Comparison of ENCODE assay signal across 7 mouse cellular contexts in the genomic region with DNA sequence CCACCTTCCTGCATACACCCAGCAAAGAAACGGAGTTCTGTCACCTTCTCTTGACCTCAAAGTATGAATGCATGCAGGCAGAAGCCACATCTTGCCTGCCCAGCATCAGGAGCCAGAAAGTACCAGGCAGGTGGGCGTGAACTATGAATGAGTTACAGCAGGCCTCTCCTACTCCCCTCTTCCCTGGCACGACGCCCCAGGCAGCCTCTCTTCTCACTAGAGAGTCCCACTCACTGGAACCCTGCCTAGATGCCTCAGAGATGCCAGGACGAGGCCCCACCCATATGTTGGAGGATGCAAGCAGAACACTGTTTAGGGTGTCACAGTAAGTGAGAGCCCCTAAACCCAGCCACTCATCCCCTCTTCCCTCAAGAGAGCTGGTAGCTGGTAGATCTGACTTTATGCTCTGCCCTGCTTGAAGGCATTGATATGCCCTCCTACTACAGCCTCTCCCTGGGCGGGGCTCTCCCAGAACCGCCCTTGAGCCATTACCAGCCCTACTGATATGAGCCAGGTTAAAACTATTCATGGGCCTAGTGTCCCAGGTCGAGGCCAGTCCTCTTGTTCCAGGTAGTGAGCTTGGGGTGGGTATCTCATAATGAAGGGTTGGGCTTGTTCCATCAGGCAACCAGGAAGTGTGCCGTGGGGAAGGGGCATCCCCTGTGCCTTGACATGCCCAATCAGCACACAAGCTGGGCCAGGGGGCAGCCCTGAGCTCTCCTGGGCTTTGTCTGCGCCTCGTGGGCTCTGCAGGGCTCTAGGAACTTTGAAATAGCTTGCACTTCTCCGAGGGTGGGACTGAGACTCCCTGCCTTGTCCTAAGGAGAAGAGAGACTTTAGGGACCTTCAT. TPM values are rescaled to one million over a fixed set of nuclear protein-coding genes. Genes with fewer than 3 reads are reported as not detected.
DNase-seq lines count a peak whose midpoint lies in the region; ATAC-seq lines count a peak whose summit lies in the region.

No protein-coding gene starts in this region.

- ATAC-seq in kidney, embryonic 16.5 days (ENCODE audit: low FRiP score, low TSS enrichment) = peak; percentile 20; the same call in 1 of the 2 replicates
- no peak for ATAC-seq in embryonic facial prominence, embryonic 15.5 days (ENCODE audit: insufficient number of reproducible peaks, low FRiP score, low TSS enrichment, low read depth)
- peak; percentile 81 for ATAC-seq in liver, embryonic 11.5 days (replicated peaks; ENCODE audit: low FRiP score)

- peaks cover 11% of the 10 kb centered on the region for H3K4me1 ChIP-seq in kidney, embryonic 16.5 days (ENCODE audit: insufficient read depth, low read length)
- H3K4me1 ChIP-seq in embryonic facial prominence, embryonic 15.5 days = peaks cover 18% of the 10 kb centered on the region
- peaks cover 43% of the 10 kb centered on the region for H3K4me1 ChIP-seq in liver, embryonic 11.5 days (replicated peaks; ENCODE audit: control insufficient read depth, insufficient read depth, low read length)

- no peak for DNase-seq in kidney, adult 9 months
- peak; percentile 60 for DNase-seq in kidney, postnatal 10 days
- DNase-seq in liver, embryonic 11.5 days (ENCODE audit: low spot score) = no peak
- peak; percentile 96 for DNase-seq in right cerebral cortex, postnatal 14 days
- DNase-seq in retina, embryonic 14.5 days (ENCODE audit: low spot score) = no peak

- no peak overlapping the region for H3K4me2 ChIP-seq in kidney, embryonic 16.5 days (replicated peaks; ENCODE audit: low read depth, low read length)
- H3K4me2 ChIP-seq in embryonic facial prominence, embryonic 15.5 days (replicated peaks) = no peak overlapping the region
- H3K4me2 ChIP-seq in liver, embryonic 11.5 days = peak overlapping the region; percentile 24

- no peaks in the 10 kb centered on the region for H3K27me3 ChIP-seq in kidney, embryonic 16.5 days (ENCODE audit: insufficient read depth, low read length)
- H3K27me3 ChIP-seq in embryonic facial prominence, embryonic 15.5 days = no peaks in the 10 kb centered on the region
- H3K27me3 ChIP-seq in liver, embryonic 11.5 days (replicated peaks; ENCODE audit: control insufficient read depth, insufficient read depth, low read length) = no peaks in the 10 kb centered on the region

- H3K9ac ChIP-seq in kidney, embryonic 16.5 days (replicated peaks; ENCODE audit: low read length) = no peak overlapping the region
- H3K9ac ChIP-seq in embryonic facial prominence, embryonic 15.5 days = no peak overlapping the region
- H3K9ac ChIP-seq in liver, embryonic 11.5 days (ENCODE audit: low read depth, low read length) = peak overlapping the region; percentile 51

- peaks cover 29% of the 10 kb centered on the region for H3K36me3 ChIP-seq in kidney, embryonic 16.5 days (ENCODE audit: insufficient read depth, low read length)
- peaks cover 13% of the 10 kb centered on the region; the same call in 1 of the 2 replicates for H3K36me3 ChIP-seq in embryonic facial prominence, embryonic 15.5 days
- peaks cover 20% of the 10 kb centered on the region for H3K36me3 ChIP-seq in liver, embryonic 11.5 days (ENCODE audit: control insufficient read depth, insufficient read depth, low read length)

- 70% methylated on average over 12 of the region's 12 CpGs for WGBS in kidney, embryonic 16.5 days
- WGBS in embryonic facial prominence, embryonic 15.5 days = 59% methylated on average over 12 of the region's 12 CpGs
- 65% methylated on average over 12 of the region's 12 CpGs for WGBS in liver, embryonic 11.5 days

- H3K9me3 ChIP-seq in kidney, embryonic 16.5 days (ENCODE audit: low read length) = no peaks in the 10 kb centered on the region
- no peaks in the 10 kb centered on the region for H3K9me3 ChIP-seq in embryonic facial prominence, embryonic 15.5 days (replicated peaks)
- no peaks in the 10 kb centered on the region for H3K9me3 ChIP-seq in liver, embryonic 11.5 days (ENCODE audit: control insufficient read depth, low read length)

- no peak overlapping the region for H3K27ac ChIP-seq in kidney, embryonic 16.5 days (ENCODE audit: low read length)
- H3K27ac ChIP-seq in embryonic facial prominence, embryonic 15.5 days (replicated peaks) = 0 out of 2 replicates have a peak overlapping the region, but pooled peaks have one; percentile 44
- peak overlapping the region; percentile 60 for H3K27ac ChIP-seq in liver, embryonic 11.5 days (ENCODE audit: low read depth, low read length)

- H3K4me3 ChIP-seq in kidney, embryonic 16.5 days (ENCODE audit: low read length) = no peak overlapping the region
- no peak overlapping the region for H3K4me3 ChIP-seq in embryonic facial prominence, embryonic 15.5 days (replicated peaks)
- H3K4me3 ChIP-seq in liver, embryonic 11.5 days (ENCODE audit: low read depth, low read length) = 0 out of 2 replicates have a peak overlapping the region, but pooled peaks have one; percentile 3

RNA-seq across cellular contexts. Expression of a gene that starts 27.4 kb away (rescaled TPM):
- polyA plus RNA-seq in kidney, embryonic 16.5 days (2015; fragmentation: Nextera tagmentation; extraction: Ambion mirVana) = 8.0 and 8.5 TPM in 2 replicates
- polyA plus RNA-seq in embryonic facial prominence, embryonic 15.5 days (2015; fragmentation: Nextera tagmentation; extraction: Ambion mirVana) = 8.3 and 11.2 TPM in 2 replicates
- 11.1 and 15.0 TPM in 2 replicates for polyA plus RNA-seq in liver, embryonic 11.5 days (2014; fragmentation: Nextera tagmentation; extraction: Ambion mirVana)

Comparison
In these comparisons a context has a peak if more than half of its experiments do, and no peak if none do; other contexts are left out.
1. DNase-seq: peak in kidney, postnatal 10 days (single experiment) and right cerebral cortex, postnatal 14 days (single experiment); none in kidney, adult 9 months (single experiment), liver, embryonic 11.5 days (single experiment) and retina, embryonic 14.5 days (single experiment).